9 mouse cellular contexts compared by ENCODE assay signal in the genomic region with DNA sequence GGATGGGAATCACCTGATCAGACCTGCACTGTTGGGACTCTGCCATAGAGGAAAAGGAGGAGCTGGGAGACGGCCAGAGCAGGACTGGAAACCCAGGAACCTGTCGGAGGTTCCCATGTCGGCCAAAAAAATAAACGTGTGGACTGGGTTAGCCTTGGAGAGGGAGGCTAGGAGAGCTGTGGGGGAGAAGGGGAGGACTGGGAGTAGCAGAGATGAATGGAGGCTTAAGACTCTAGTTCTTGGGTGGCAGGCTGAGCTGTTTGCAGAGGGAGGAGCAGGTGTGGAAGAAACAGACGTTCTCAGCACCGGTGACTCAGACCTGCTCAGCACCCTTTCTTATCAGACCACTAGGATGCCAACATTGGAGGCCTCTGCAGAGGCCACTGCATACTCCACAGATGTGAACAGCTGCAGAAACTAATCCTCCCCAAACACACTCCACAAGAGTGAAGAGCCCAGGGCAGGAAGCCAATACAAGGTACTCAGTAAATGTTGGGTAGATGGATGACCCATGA. TPM values are rescaled to one million over a fixed set of nuclear protein-coding genes. Genes with fewer than 3 reads are reported as not detected.
DNase-seq lines count a peak whose midpoint lies in the region; ATAC-seq lines count a peak whose summit lies in the region.
"Had no signal": no experiment of that assay in that cellular context is flagged by ENCODE, and none has a peak within 500 bp of the region (broad histone marks: within the 10 kb centered on the region; RNA-seq: fewer than 3 reads in every experiment).

No protein-coding gene starts in this region.

- H3K36me3 ChIP-seq in kidney, embryonic 15.5 days, result no peaks in the 10 kb centered on the region
- H3K36me3 ChIP-seq: limb, embryonic 13.5 days had no signal

- DNase-seq in frontal cortex, postnatal 36 days (ENCODE audit: low spot score in 2 of 2), result no peak
- peak; percentile 38 for DNase-seq in ovary, adult 18-20 months (ENCODE audit: low spot score)
- no peak for DNase-seq in ovary, postnatal 10 days (ENCODE audit: low spot score)
- peak; percentile 50 for DNase-seq in ovary, postnatal 36 days (ENCODE audit: low spot score)
- DNase-seq in right cerebral cortex, postnatal 36 days (ENCODE audit: low spot score in 2 of 2), result no peak
- DNase-seq in embryo, embryonic 10.5 days (ENCODE audit: low spot score), result no peak

- WGBS in kidney, embryonic 15.5 days, result 28% methylated on average over 6 of the region's 6 CpGs

- H3K9ac ChIP-seq in kidney, embryonic 15.5 days, result no peak overlapping the region
- H3K9ac ChIP-seq: limb, embryonic 13.5 days had no signal

- no peak overlapping the region for H3K27ac ChIP-seq in kidney, embryonic 15.5 days
- H3K27ac ChIP-seq: limb, embryonic 13.5 days had no signal

- no peak overlapping the region; the same call in 1 of the 2 replicates for H3K4me3 ChIP-seq in kidney, embryonic 15.5 days (replicated peaks)

- ATAC-seq in frontal cortex, adult (ENCODE audit: low TSS enrichment), result peak; percentile 13; the same call in 1 of the 2 replicates
- no peak for ATAC-seq in kidney, embryonic 15.5 days (replicated peaks; ENCODE audit: low FRiP score)

- no peaks in the 10 kb centered on the region for H3K9me3 ChIP-seq in kidney, embryonic 15.5 days (replicated peaks)
- H3K9me3 ChIP-seq: limb, embryonic 13.5 days had no signal

- H3K4me1 ChIP-seq in kidney, embryonic 15.5 days, result peaks cover 22% of the 10 kb centered on the region

- H3K4me2 ChIP-seq in kidney, embryonic 15.5 days, result peak overlapping the region; percentile 97; the same call in 1 of the 2 replicates

- peaks cover 13% of the 10 kb centered on the region; the same call in 1 of the 2 replicates for H3K27me3 ChIP-seq in kidney, embryonic 15.5 days

RNA-seq across cellular contexts. Expression of gene Sfxn5, which starts 1.9 kb away (rescaled TPM):
- 12.4 and 12.9 TPM in 2 replicates for polyA plus RNA-seq in kidney, embryonic 15.5 days (2015; fragmentation: Nextera tagmentation; extraction: Ambion mirVana)

RNA-seq across cellular contexts. Expression of gene Rab11fip5, which starts 43.2 kb away (rescaled TPM):
- polyA plus RNA-seq in kidney, embryonic 15.5 days (2015; fragmentation: Nextera tagmentation; extraction: Ambion mirVana), result 12.1 and 13.8 TPM in 2 replicates

Comparison
In these comparisons a context has a peak if more than half of its experiments do, and no peak if none do; other contexts are left out.
1. DNase-seq: peak in ovary, adult 18-20 months (single experiment) and ovary, postnatal 36 days (single experiment); none in frontal cortex, postnatal 36 days (0 of 2), ovary, postnatal 10 days (single experiment), right cerebral cortex, postnatal 36 days (0 of 2) and embryo, embryonic 10.5 days (single experiment).